Mouse (Mus musculus) testis, postnatal 10 days (tissue): Measurements from ENCODE around the gene Ninl.

Source experiments
- DNase-seq: peaks from one replicate; pipeline ENCODE4 v3.0.0; 2021; ENCODE audit warnings: low spot score

Ninl gene

GRCm38 (mm10) chr2:150904272-150904935, 134.8 kb downstream of the Ninl start, which contains the start of gene Abhd12:
Abhd12 (minus strand) TSS chr2:150904741.
- peak; percentile 100 for DNase-seq

GRCm38 (mm10) chr2:150902347-150902746, 136.8 kb downstream of the Ninl start:
- DNase-seq, result no peak

GRCm38 (mm10) chr2:150900341-150900740, 138.8 kb downstream of the Ninl start:
- no peak for DNase-seq

GRCm38 (mm10) chr2:150895691-150896252, 143.4 kb downstream of the Ninl start:
- no peak for DNase-seq

GRCm38 (mm10) chr2:150894617-150895267, 144.4 kb downstream of the Ninl start:
- DNase-seq, result no peak

GRCm38 (mm10) chr2:150887370-150887769, 151.8 kb downstream of the Ninl start:
- no peak for DNase-seq

- DNase-seq, result no peak
These were observed 152.9 kb downstream of the Ninl start for GRCm38 (mm10) chr2:150886315-150886714.

- no peak for DNase-seq
These were observed 153.4 kb downstream of the Ninl start for GRCm38 (mm10) chr2:150885814-150886213.

GRCm38 (mm10) chr2:150884779-150885110, 154.4 kb downstream of the Ninl start:
- no peak for DNase-seq
